Mouse (Mus musculus) lung, postnatal 0 days (tissue): ENCODE data around the gene Sh3gl2.

ENCODE experiments used
- CTCF ChIP-seq: IDR thresholded peaks from 2 replicates; pipeline ENCODE4 v1.5.1; 2016; ENCODE audit warnings: antibody characterized with exemption, mild to moderate bottlenecking
- EP300 ChIP-seq: IDR thresholded peaks from 2 replicates; pipeline ENCODE4 v1.6.1; 2016; ENCODE audit warnings: antibody characterized with exemption, mild to moderate bottlenecking, control low read depth

GRCm38 (mm10) chr4:85362661-85363060, 157.7 kb downstream of the Sh3gl2 start:
- TF ChIP-seq EP300 (no peak), CTCF (no peak)
